Mouse (Mus musculus) thymus, postnatal 36 days (tissue): ENCODE data around the gene Mup7.
"Not testable (repeated sequence)": the region's sequence is repeated elsewhere in the genome, so short reads cannot be mapped to it uniquely, and the experiment has no call there.

Source experiments
- DNase-seq, 2 experiments: peaks; one replicate each; pipeline ENCODE4 v3.0.0; 2022; ENCODE audit warnings: mixed read lengths in 2 of 2

Gene Mup7

DNA sequence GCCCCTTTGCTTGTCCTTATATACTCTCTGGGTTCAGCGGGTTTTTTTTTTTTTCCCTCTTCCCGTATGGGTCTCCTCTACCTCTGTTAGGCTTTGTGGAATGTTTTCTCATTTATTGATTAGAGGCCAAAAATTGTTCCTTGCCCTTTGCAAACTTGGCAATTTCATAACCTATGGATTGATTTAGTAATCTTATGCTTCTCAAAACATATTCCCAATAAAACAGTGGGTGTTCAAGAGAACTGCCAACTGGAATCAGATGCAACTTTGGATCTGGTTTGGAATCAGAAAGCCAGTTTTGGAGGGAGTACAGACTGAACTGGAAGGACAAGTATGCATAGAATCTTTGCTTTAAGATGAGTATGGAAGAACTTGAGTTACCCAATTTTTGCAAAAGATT is at the start of gene Mup7:
Gene Mup7 (minus strand): TSS at position 101 of the 400 bp plus-strand sequence.
- DNase-seq = not testable (repeated sequence)

DNA sequence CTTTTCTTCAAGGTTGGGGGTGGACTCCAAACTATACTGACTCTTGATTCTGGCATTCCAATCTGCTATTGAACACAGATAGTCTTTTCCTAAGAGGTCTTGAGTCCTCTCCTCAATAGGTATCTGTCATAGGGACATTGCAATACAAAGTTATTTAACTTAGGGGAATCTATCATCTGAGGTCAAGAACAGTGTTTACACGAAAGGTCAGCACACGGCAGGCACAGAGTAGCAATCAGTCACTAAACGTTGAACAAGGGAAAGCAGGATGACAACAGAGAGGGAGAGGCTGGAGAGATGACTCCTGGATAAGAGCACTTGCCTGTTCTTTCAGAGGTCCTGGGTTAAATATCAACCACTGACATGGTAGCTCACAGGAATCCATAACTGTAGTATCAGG is 9.6 kb upstream of the Mup7 start:
- not testable (repeated sequence) for DNase-seq

DNA sequence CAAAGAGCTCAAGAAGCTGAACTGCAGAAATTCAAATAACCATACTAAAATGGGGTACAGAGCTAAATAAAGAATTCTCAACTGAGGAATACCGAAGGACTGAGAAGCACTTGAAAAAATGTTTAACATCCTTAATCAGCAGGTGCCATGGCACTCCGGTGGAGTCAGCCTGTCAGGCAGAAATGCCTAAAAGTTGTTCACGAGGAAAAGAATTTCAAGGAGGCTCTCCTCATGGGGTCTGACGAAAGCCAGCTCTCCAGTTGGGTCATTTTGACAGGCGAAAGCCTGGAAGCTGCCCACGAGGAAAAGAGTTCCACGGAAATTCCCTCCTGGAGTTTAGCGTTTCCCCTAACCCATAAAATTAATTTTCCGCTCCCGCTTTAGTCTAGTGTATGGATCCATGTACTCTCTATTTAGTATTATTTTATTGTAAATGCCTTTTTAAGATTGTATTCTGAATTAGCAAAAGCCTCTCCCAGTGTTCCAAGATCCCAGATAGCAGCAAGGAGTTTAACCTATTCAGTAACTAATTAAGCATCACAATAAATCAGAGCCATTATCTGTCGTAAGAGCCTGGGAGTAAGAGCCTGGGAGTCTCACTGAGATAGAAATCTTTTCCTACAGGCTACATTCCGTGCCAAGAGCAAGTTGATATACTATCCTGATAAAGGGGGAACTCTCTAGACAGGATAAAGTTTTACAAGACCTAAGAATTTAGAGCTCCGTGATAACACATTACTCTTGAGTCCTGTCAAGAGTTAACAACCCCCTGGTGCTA is 40.8 kb downstream of the Mup7 start:
- not testable (repeated sequence) for DNase-seq

DNA sequence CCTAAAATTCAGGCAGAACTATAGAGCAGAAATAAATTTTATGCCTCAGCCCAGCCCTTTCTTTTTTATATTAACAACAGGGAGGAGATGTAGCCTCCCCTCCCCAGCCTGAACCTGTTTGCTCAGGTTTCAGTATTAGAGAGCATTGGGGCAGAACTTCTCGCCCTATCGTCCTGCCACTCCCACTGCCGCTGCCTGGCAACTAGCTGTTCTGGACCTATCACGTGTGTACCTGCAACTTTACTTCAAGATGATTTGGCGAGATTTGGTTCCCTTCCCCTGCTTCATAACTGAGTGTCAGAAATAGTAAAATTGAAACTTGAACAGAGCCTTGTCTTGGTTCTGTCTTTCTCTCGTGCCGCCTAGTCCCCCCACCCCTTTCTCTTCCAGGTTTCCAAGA is 50.1 kb downstream of the Mup7 start:
- DNase-seq = not testable (repeated sequence)
